Mouse (Mus musculus) forebrain, embryonic 11.5 days (tissue): ENCODE measurements around the gene Zfp62. TPM values are rescaled to one million over a fixed set of nuclear protein-coding genes. Genes with fewer than 3 reads are reported as not detected.

ENCODE experiments used
- ATAC-seq: fragments of 200-750 bp; cut with Nextera tagmentation; replicated peaks from 2 replicates; pipeline ENCODE4 v1.8.0; 2017; ENCODE audit warnings: moderate TSS enrichment; ENCODE audit not compliant: low FRiP score
- DNase-seq: peaks from one replicate; pipeline ENCODE4 v3.0.0-alpha.2; 2017; ENCODE audit warnings: low spot score
- H3K27ac ChIP-seq: fragments of 300-500 bp; sonication (generic); 2 replicates; pipeline ENCODE4 v1.5.1; 2014; ENCODE audit warnings: low read depth, low read length
- H3K27me3 ChIP-seq: fragments of 300-500 bp; sonication (generic); 2 replicates; pipeline ENCODE4 v1.6.1; 2014; ENCODE audit warnings: mild to moderate bottlenecking, low read length, mixed read lengths; ENCODE audit not compliant: control insufficient read depth, insufficient read depth
- H3K36me3 ChIP-seq: fragments of 300-500 bp; sonication (generic); 2 replicates; pipeline ENCODE4 v1.6.1; 2014; ENCODE audit warnings: mild to moderate bottlenecking, low read length, moderate library complexity, mixed read lengths; ENCODE audit not compliant: control insufficient read depth, insufficient read depth
- H3K4me1 ChIP-seq: fragments of 300-500 bp; sonication (generic); replicated peaks from 2 replicates; pipeline ENCODE4 v1.6.1; 2014; ENCODE audit warnings: low read length, mixed read lengths; ENCODE audit not compliant: control insufficient read depth, insufficient read depth
- H3K4me2 ChIP-seq: fragments of 300-500 bp; sonication (generic); 2 replicates; pipeline ENCODE4 v1.6.1; 2014; ENCODE audit warnings: low read depth, mild to moderate bottlenecking, low read length, moderate library complexity, mixed read lengths; ENCODE audit not compliant: severe bottlenecking
- H3K4me3 ChIP-seq: fragments of 300-500 bp; sonication (generic); 2 replicates; pipeline ENCODE4 v1.5.1; 2014; ENCODE audit warnings: low read depth, low read length
- H3K9ac ChIP-seq: fragments of 300-500 bp; sonication (generic); 2 replicates; pipeline ENCODE4 v1.6.1; 2014; ENCODE audit warnings: low read length
- H3K9me3 ChIP-seq: fragments of 300-500 bp; sonication (generic); 2 replicates; pipeline ENCODE4 v1.6.1; 2016; ENCODE audit warnings: low read length, mixed read lengths; ENCODE audit not compliant: control insufficient read depth
- WGBS: fragments of 180-500 bp; shearing (Covaris S2); extraction: QIAGEN DNeasy Blood & Tissue Kit; methylation state at CpG from one replicate; pipeline ENCODE4 v1.1.7; 2014; 5-methylcytosine and 5-hydroxymethylcytosine counted together
- polyA plus RNA-seq: library from polyadenylated mRNA; unstranded; fragments of >200 nt; fragmentation: Nextera tagmentation; extraction: Ambion mirVana; gene quantifications from 2 replicates; pipeline ENCODE4 v1.2.1, GENCODE M21; 2014

The Zfp62 gene
- polyA plus RNA-seq, 1 experiment from 2014 or later, result 59.6 TPM

DNA sequence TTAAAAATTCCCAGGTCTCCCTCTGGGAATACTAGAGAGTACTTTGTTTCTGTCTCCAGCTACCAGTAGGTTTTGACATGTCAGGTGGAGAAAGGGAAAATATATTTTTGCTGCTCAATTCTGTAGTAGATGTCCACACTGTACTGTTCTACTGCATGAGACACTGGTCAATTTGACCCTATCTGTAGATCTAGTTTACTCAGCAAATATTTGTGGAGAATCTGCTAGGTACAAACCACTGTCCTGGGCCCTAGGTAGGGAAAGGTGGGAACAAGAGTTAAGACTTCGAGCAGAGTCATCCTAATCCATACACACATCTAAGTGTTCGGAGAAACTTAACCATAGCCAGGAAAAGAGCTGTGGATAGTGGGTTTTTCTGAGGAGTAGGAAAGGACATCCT is 16.2 kb downstream of the Zfp62 start:
- H3K4me1 ChIP-seq, result no peaks in the 10 kb centered on the region
- H3K9ac ChIP-seq, result no peak overlapping the region
- H3K27ac ChIP-seq, result no peak overlapping the region
- H3K4me2 ChIP-seq, result no peak overlapping the region
- DNase-seq (no peak), ATAC-seq (no peak)
- no peaks in the 10 kb centered on the region for H3K9me3 ChIP-seq
- no peaks in the 10 kb centered on the region for H3K27me3 ChIP-seq
- 96% methylated on average over 2 of the region's 2 CpGs for WGBS
- no peak overlapping the region for H3K4me3 ChIP-seq
- peaks cover 17% of the 10 kb centered on the region for H3K36me3 ChIP-seq

DNA sequence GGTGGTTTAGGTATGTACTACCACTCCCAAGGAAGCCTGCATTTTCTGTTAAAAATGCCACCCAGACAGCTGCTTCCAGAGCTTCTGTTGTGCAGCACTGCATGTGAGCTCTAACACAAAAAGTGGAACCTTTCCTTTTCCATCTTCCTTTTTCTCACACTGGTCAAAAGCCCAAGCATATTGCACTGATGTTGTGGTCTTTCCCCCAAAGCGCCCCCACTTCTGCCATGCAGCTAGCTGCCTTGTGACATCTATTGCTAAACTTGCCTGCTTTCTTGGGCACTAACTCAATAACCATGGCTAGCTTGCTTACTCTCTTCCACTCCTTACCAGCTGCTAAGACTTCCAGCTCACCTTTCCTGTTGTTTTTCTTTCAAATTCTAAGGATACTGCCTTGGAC is 21.4 kb downstream of the Zfp62 start:
- Histone ChIP-seq H3K9ac (no peak overlapping the region), H3K27me3 (no peaks in the 10 kb centered on the region), H3K27ac (no peak overlapping the region), H3K4me1 (no peaks in the 10 kb centered on the region), H3K36me3 (no peaks in the 10 kb centered on the region), H3K4me3 (no peak overlapping the region), H3K4me2 (no peak overlapping the region), H3K9me3 (no peaks in the 10 kb centered on the region)
- ATAC-seq (no peak), DNase-seq (no peak)
- WGBS, result 85% methylated on average over 1 of the region's 1 CpGs

DNA sequence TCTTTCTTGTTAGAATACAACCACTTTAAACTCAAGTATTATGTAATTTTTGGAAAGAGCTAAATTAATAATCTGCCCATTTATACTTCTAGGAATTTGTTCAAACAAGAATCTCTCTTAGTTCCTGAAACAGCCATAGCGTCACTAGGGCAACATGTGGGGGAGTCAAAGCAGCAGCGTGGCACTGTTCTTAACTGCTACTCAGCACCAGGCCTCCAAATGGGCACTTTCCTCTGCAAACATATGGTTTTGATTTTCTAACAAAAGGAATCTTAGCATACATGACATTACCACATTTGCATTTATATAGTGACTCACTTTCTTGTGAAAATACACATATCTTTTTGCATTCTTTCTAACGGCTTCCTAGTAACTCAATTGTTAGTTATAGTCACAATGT is 29.7 kb downstream of the Zfp62 start:
- H3K9me3 ChIP-seq, result no peaks in the 10 kb centered on the region
- H3K9ac ChIP-seq, result no peak overlapping the region
- H3K36me3 ChIP-seq, result no peaks in the 10 kb centered on the region
- no peaks in the 10 kb centered on the region for H3K4me1 ChIP-seq
- no peak overlapping the region for H3K4me2 ChIP-seq
- H3K27me3 ChIP-seq, result no peaks in the 10 kb centered on the region
- WGBS, result 81% methylated on average over 3 of the region's 3 CpGs
- ATAC-seq (no peak), DNase-seq (no peak)
- H3K4me3 ChIP-seq, result no peak overlapping the region
- H3K27ac ChIP-seq, result no peak overlapping the region

DNA sequence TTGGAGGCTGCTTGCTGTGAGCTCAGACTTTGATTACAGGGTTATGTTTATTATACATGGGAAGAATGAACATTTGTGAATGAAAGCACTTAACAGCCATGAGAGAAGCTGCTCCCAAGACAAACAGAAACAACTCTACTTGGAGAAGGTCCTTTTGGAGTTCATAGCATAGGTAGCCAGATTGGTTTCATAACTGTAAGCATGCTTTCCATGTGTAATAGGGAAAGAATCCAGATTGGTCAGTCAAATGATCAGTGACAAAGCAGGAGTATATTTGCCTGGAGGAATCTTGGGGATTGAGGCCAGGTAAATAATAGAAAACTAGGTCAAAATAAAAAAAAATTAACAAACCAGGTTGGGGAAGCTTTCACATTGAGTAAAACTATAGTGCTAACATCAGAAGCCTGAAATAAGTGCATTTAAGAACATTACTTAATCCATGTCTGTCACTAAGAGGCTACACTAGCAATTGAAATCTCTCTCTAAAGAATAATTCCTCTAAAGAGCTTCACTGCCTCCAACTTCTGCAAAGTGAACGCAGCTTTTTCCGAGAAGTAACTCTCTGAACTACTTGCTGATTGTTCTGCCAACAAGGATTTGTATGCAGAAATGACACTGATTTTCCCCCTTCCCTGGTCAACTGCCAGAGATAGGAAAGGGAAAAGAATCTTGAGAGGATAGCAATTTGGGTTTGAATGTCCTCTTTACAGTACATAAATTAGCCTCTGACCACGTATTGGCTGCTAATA is 32.5 kb downstream of the Zfp62 start:
- Histone ChIP-seq H3K27me3 (no peaks in the 10 kb centered on the region), H3K36me3 (no peaks in the 10 kb centered on the region), H3K4me2 (no peak overlapping the region), H3K9me3 (no peaks in the 10 kb centered on the region), H3K4me3 (no peak overlapping the region), H3K9ac (no peak overlapping the region), H3K4me1 (no peaks in the 10 kb centered on the region), H3K27ac (no peak overlapping the region)
- ATAC-seq (no peak), DNase-seq (no peak)
- 68% methylated on average over 3 of the region's 3 CpGs for WGBS

DNA sequence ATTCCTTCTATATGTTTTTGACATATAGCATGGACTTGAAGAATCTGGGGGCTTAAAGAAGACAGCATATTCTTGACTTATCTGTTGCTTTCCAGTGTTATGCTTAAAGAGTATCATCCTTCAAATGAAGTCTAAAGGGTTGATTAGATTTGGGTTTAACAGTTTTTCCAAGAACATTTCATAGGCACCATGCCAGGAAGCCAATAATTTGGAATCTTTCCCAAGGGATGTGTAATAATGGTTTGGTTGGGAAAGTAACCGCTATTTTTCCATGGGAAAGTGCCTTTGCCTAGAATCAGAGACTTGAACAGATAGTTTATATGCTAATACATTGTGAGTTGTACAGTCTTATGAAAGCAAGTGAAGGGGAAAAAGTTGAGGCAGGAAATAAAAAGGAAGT is 33.8 kb downstream of the Zfp62 start:
- DNase-seq, result no peak
- Histone ChIP-seq H3K27ac (no peak overlapping the region), H3K4me1 (no peaks in the 10 kb centered on the region), H3K27me3 (no peaks in the 10 kb centered on the region), H3K9me3 (no peaks in the 10 kb centered on the region), H3K4me2 (no peak overlapping the region), H3K36me3 (no peaks in the 10 kb centered on the region), H3K4me3 (no peak overlapping the region), H3K9ac (no peak overlapping the region)
- whole genome bisulfite sequencing, result 88% methylated on average over 1 of the region's 1 CpGs
- no peak for ATAC-seq

DNA sequence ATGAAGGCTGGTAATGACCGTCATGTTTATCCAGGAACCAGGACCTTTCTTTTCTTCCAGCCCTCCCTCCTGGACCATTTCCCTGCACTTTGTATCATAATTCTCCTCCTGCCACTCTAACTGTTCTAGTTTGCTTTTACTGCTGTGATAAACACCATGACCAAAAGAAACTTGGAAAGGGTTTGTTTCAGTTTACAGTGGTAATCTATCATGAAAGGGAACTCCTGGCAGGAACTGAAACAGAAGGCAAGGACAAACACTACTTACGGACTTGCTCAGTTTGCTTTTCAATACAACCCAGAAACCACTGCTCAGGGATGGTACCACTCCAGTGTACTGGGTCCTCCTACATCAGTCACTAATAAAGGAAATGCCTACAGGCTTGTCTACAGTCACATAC is 34.4 kb downstream of the Zfp62 start:
- H3K27me3 ChIP-seq, result no peaks in the 10 kb centered on the region
- ATAC-seq (no peak), DNase-seq (no peak)
- H3K36me3 ChIP-seq, result no peaks in the 10 kb centered on the region
- H3K9me3 ChIP-seq, result no peaks in the 10 kb centered on the region
- H3K9ac ChIP-seq, result no peak overlapping the region
- H3K4me1 ChIP-seq, result no peaks in the 10 kb centered on the region
- H3K4me3 ChIP-seq, result no peak overlapping the region
- H3K4me2 ChIP-seq, result no peak overlapping the region
- H3K27ac ChIP-seq, result no peak overlapping the region
- 84% methylated on average over 2 of the region's 2 CpGs for WGBS

DNA sequence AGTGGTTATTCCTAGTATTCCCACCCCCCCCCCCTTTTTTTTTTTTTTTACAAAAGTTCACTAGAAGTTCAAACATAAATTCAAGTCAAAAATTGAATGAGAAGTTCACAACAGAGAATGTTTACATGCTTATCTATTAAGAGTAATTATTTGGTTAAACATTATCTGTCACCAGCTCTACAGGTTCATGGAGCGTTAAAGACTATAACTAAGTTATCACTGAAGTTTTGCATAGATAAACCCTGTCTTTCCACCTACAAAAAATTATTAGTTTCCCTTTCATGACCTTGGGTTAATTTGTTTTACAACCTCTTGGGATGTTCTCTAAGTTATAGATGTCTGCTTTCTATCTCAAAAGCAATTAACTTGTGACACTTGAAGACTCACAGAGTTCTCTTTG is 37.2 kb downstream of the Zfp62 start:
- Histone ChIP-seq H3K36me3 (no peaks in the 10 kb centered on the region), H3K27me3 (no peaks in the 10 kb centered on the region), H3K4me2 (no peak overlapping the region), H3K27ac (no peak overlapping the region), H3K9me3 (no peaks in the 10 kb centered on the region), H3K4me1 (peaks cover 6% of the 10 kb centered on the region), H3K9ac (no peak overlapping the region), H3K4me3 (no peak overlapping the region)
- ATAC-seq (no peak), DNase-seq (no peak)
- WGBS, result 100% methylated on average over 1 of the region's 1 CpGs

DNA sequence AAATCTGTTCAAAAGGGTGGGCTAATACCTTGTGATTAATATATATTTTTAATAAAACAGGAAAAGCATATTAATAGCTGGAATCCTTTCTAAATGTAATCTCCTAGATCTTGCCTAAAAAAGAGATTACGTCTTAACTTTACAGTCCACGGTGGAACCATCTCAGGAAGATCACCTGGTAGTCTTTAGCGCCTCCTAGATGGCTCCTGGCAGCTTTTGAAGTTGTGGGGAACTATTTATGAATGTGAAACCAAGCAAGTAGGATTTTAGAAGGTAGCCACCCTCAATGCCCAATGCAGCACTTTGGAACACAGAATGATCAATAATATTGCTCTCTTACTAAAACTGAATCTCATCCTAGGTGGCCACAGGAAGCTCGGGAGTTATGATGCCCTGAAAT is 37.8 kb downstream of the Zfp62 start:
- H3K27ac ChIP-seq, result no peak overlapping the region
- peaks cover 9% of the 10 kb centered on the region for H3K4me1 ChIP-seq
- no peak for DNase-seq
- no peaks in the 10 kb centered on the region for H3K9me3 ChIP-seq
- no peak overlapping the region for H3K9ac ChIP-seq
- WGBS, result 89% methylated on average over 4 of the region's 4 CpGs
- H3K4me3 ChIP-seq, result no peak overlapping the region
- no peaks in the 10 kb centered on the region for H3K27me3 ChIP-seq
- no peak for ATAC-seq
- H3K4me2 ChIP-seq, result no peak overlapping the region
- no peaks in the 10 kb centered on the region for H3K36me3 ChIP-seq

DNA sequence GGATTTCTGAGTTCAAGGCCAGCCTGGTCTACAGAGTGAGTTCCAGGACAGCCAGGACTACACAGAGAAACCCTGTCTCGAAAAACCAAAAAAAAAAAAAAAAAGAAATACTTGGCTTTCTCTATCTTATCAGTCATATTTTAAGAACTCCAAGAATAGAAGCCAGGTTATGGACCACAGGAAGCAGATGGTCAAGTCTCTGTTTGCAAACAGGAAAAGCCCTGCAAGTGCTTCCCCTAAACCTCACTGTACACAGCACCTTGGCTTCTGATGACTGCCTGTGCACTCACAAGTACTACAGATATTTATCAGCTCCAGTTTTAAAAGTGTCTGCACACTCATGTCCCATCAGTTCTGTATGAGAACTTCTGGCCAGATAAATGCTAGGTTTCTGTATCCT is 38.4 kb downstream of the Zfp62 start:
- H3K9ac ChIP-seq, result no peak overlapping the region
- peaks cover 9% of the 10 kb centered on the region for H3K4me1 ChIP-seq
- no peaks in the 10 kb centered on the region for H3K36me3 ChIP-seq
- no peaks in the 10 kb centered on the region for H3K27me3 ChIP-seq
- WGBS, result no CpG with 5 or more reads among the region's 1 CpGs
- H3K9me3 ChIP-seq, result no peaks in the 10 kb centered on the region
- H3K27ac ChIP-seq, result no peak overlapping the region
- H3K4me2 ChIP-seq, result no peak overlapping the region
- H3K4me3 ChIP-seq, result no peak overlapping the region
- no peak for ATAC-seq
- no peak for DNase-seq
